ENCODE assay signal across 15 mouse cellular contexts in the genomic region with DNA sequence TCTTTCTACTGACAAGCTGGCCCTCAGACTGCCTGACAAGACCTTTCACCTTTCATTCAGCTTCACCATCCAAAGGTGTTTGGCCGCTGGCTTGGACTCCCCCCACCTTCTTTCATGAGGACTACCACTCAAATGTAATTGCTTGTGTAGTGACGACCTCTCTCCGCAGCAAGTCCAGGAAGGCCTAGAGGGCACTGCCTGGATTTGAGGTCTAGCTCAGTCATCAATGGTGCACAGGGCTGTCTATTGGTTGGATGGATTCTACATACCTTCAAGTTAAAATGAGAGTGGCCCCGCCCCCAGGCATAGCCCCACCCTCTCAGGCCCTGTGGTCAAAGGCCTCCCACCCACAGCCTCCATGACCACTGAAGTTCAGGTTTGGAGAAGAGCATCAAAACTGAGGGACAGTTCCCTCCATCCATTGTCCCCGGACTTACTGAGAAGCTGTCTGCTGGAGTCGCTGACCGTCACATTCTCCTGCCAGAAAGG. TPM values are rescaled to one million over a fixed set of nuclear protein-coding genes. Genes with fewer than 3 reads are reported as not detected.
"Had no signal": no experiment of that assay in that cellular context is flagged by ENCODE, and none has a peak within 500 bp of the region (broad histone marks: within the 10 kb centered on the region; RNA-seq: fewer than 3 reads in every experiment).

No protein-coding gene starts in this region.

- H3K9me3 ChIP-seq: limb, embryonic 15.5 days; neural tube, embryonic 13.5 days had no signal

- H3K36me3 ChIP-seq: limb, embryonic 15.5 days; neural tube, embryonic 13.5 days had no signal

- H3K4me3 ChIP-seq: myocyte had no signal

- DNase-seq: kidney, adult 11 months; kidney, adult 9 months; kidney, postnatal 14 days; lung, adult 18-20 months; thymus, adult 2 months; thymus, postnatal 25 days had no signal

- H3K27ac ChIP-seq: limb, embryonic 15.5 days; liver, embryonic 14.5 days; neural tube, embryonic 13.5 days had no signal

- H3K9ac ChIP-seq: liver, embryonic 14.5 days had no signal

RNA-seq across cellular contexts. Expression of a gene that starts 1.3 kb away (rescaled TPM):
- polyA plus RNA-seq: limb, embryonic 11.5 days; limb, embryonic 15.5 days; lung, embryonic 16.5 days; myocyte; small intestine, adult 2 months; stomach, embryonic 16.5 days; urinary bladder, adult 2 months had no signal
